ENCODE assay signal across 21 mouse cellular contexts in genomic region chr12:35054420-35054819, GRCm38 (mm10).
"Had no signal": no experiment of that assay in that cellular context is flagged by ENCODE, and none has a peak within 500 bp of the region (broad histone marks: within the 10 kb centered on the region; RNA-seq: fewer than 3 reads in every experiment).

No protein-coding gene starts in this region.

- H3K9ac ChIP-seq: limb, embryonic 13.5 days; liver, embryonic 13.5 days; lung, embryonic 14.5 days; midbrain, embryonic 15.5 days; neural tube, embryonic 12.5 days; neural tube, embryonic 15.5 days had no signal

- ATAC-seq: midbrain, embryonic 15.5 days had no signal

- H3K4me3 ChIP-seq: limb, embryonic 10.5 days; limb, embryonic 13.5 days; liver, embryonic 13.5 days; midbrain, embryonic 15.5 days; neural tube, embryonic 12.5 days; neural tube, embryonic 15.5 days had no signal

- H3K27ac ChIP-seq: limb, embryonic 10.5 days; limb, embryonic 13.5 days; liver, embryonic 13.5 days; midbrain, embryonic 15.5 days; neural tube, embryonic 12.5 days; neural tube, embryonic 15.5 days; stomach, postnatal 0 days had no signal

- H3K4me1 ChIP-seq: limb, embryonic 10.5 days had no signal

- H3K4me2 ChIP-seq: limb, embryonic 13.5 days; liver, embryonic 13.5 days; lung, embryonic 14.5 days; midbrain, embryonic 11.5 days; midbrain, embryonic 15.5 days; neural tube, embryonic 12.5 days; neural tube, embryonic 15.5 days had no signal

- H3K36me3 ChIP-seq: liver, embryonic 13.5 days; midbrain, embryonic 15.5 days; neural tube, embryonic 12.5 days; neural tube, embryonic 15.5 days had no signal

- DNase-seq: kidney, adult 18-20 months; kidney, adult 9 months; kidney, postnatal 14 days; kidney, postnatal 4 days; liver, embryonic 13.5 days; lung, embryonic 14.5 days; lung, postnatal 10 days; lung, postnatal 4 days; right cerebral cortex, adult 18-20 months; right cerebral cortex, postnatal 14 days; right cerebral cortex, postnatal 4 days; thymus, adult 2 months; thymus, postnatal 14 days; thymus, postnatal 4 days had no signal

- H3K27me3 ChIP-seq: limb, embryonic 13.5 days; liver, embryonic 13.5 days; midbrain, embryonic 15.5 days; neural tube, embryonic 12.5 days; neural tube, embryonic 15.5 days had no signal

- H3K9me3 ChIP-seq: limb, embryonic 10.5 days; midbrain, embryonic 15.5 days; neural tube, embryonic 15.5 days had no signal
